In genomic region chr5:113119291-113119690, GRCm38 (mm10) we compare ENCODE assay signal across 14 mouse cellular contexts. TPM values are rescaled to one million over a fixed set of nuclear protein-coding genes. Genes with fewer than 3 reads are reported as not detected.
A peak's percentile ranks its signal among the peaks of the same experiment; 100 is the strongest.
DNase-seq lines count a peak whose midpoint lies in the region; ATAC-seq and TF ChIP-seq lines count a peak whose summit lies in the region.
"Had no signal": no experiment of that assay in that cellular context is flagged by ENCODE, and none has a peak within 500 bp of the region (broad histone marks: within the 10 kb centered on the region; RNA-seq: fewer than 3 reads in every experiment).

No protein-coding gene starts in this region.

- no peak overlapping the region for H3K9ac ChIP-seq in heart, embryonic 15.5 days
- no peak overlapping the region for H3K9ac ChIP-seq in midbrain, embryonic 15.5 days
- no peak overlapping the region; the same call in 1 of the 2 replicates for H3K9ac ChIP-seq in intestine, embryonic 16.5 days (ENCODE audit: low read depth, low read length)
- H3K9ac ChIP-seq: neural tube, embryonic 12.5 days had no signal

- no peaks in the 10 kb centered on the region for H3K9me3 ChIP-seq in heart, embryonic 15.5 days (replicated peaks)
- no peaks in the 10 kb centered on the region for H3K9me3 ChIP-seq in midbrain, embryonic 10.5 days (replicated peaks)
- H3K9me3 ChIP-seq in midbrain, embryonic 15.5 days, result no peaks in the 10 kb centered on the region
- no peaks in the 10 kb centered on the region for H3K9me3 ChIP-seq in intestine, embryonic 16.5 days (ENCODE audit: control insufficient read depth, low read length)
- H3K9me3 ChIP-seq: hindbrain, embryonic 13.5 days; neural tube, embryonic 12.5 days had no signal

- no peak overlapping the region for H3K4me3 ChIP-seq in heart, embryonic 15.5 days
- no peak overlapping the region for H3K4me3 ChIP-seq in midbrain, embryonic 10.5 days
- no peak overlapping the region for H3K4me3 ChIP-seq in midbrain, embryonic 15.5 days
- H3K4me3 ChIP-seq in intestine, embryonic 16.5 days (ENCODE audit: low read length), result no peak overlapping the region
- H3K4me3 ChIP-seq in olfactory bulb, adult 2 months (ENCODE audit: insufficient read depth, low read depth, low read length), result no peak overlapping the region
- H3K4me3 ChIP-seq: hindbrain, embryonic 13.5 days; neural tube, embryonic 12.5 days had no signal

- intact Hi-C loops in heart, postnatal 25 days (cut with DNase I), result no loop called here

- no peak for TF ChIP-seq POLR2A in olfactory bulb, adult 2 months (IDR thresholded peaks at IDR 0.05; ENCODE audit: insufficient read depth, low read depth, low read length)

- TF ChIP-seq CTCF in olfactory bulb, adult 2 months (IDR thresholded peaks at IDR 0.05; ENCODE audit: insufficient read depth, low read depth, low read length), result no peak

- no peak overlapping the region for H3K4me2 ChIP-seq in heart, embryonic 15.5 days
- no peak overlapping the region for H3K4me2 ChIP-seq in midbrain, embryonic 15.5 days
- H3K4me2 ChIP-seq in intestine, embryonic 16.5 days (ENCODE audit: low read depth, low read length), result no peak overlapping the region
- H3K4me2 ChIP-seq: hindbrain, embryonic 13.5 days; neural tube, embryonic 12.5 days had no signal

- WGBS in heart, embryonic 15.5 days, result 55% methylated on average over 9 of the region's 9 CpGs
- WGBS in midbrain, embryonic 10.5 days, result 84% methylated on average over 9 of the region's 9 CpGs
- 83% methylated on average over 9 of the region's 9 CpGs for WGBS in midbrain, embryonic 15.5 days
- WGBS in intestine, embryonic 16.5 days, result 71% methylated on average over 9 of the region's 9 CpGs
- WGBS in olfactory bulb, adult 2 months, result 80% methylated on average over 9 of the region's 9 CpGs

- H3K36me3 ChIP-seq in heart, embryonic 15.5 days, result no peaks in the 10 kb centered on the region
- H3K36me3 ChIP-seq in midbrain, embryonic 10.5 days, result no peaks in the 10 kb centered on the region
- H3K36me3 ChIP-seq in midbrain, embryonic 15.5 days (replicated peaks), result no peaks in the 10 kb centered on the region
- no peaks in the 10 kb centered on the region for H3K36me3 ChIP-seq in intestine, embryonic 16.5 days (ENCODE audit: control insufficient read depth, insufficient read depth, low read length)
- H3K36me3 ChIP-seq: hindbrain, embryonic 13.5 days; neural tube, embryonic 12.5 days had no signal

- peaks cover 90% of the 10 kb centered on the region for H3K4me1 ChIP-seq in heart, embryonic 15.5 days (replicated peaks)
- H3K4me1 ChIP-seq in midbrain, embryonic 10.5 days, result peaks cover 48% of the 10 kb centered on the region
- H3K4me1 ChIP-seq in midbrain, embryonic 15.5 days, result peaks cover 29% of the 10 kb centered on the region
- peaks cover 47% of the 10 kb centered on the region for H3K4me1 ChIP-seq in intestine, embryonic 16.5 days (ENCODE audit: control insufficient read depth, insufficient read depth, low read length)
- peaks cover 77% of the 10 kb centered on the region for H3K4me1 ChIP-seq in olfactory bulb, adult 2 months (ENCODE audit: control insufficient read depth, insufficient read depth, low read length)

- H3K27me3 ChIP-seq in heart, embryonic 15.5 days, result no peaks in the 10 kb centered on the region
- H3K27me3 ChIP-seq in midbrain, embryonic 10.5 days (ENCODE audit: low read depth, poor library complexity, severe bottlenecking), result no peaks in the 10 kb centered on the region
- H3K27me3 ChIP-seq in midbrain, embryonic 15.5 days (replicated peaks), result no peaks in the 10 kb centered on the region
- no peaks in the 10 kb centered on the region for H3K27me3 ChIP-seq in intestine, embryonic 16.5 days (replicated peaks; ENCODE audit: control insufficient read depth, insufficient read depth, low read length)
- H3K27me3 ChIP-seq: hindbrain, embryonic 13.5 days; neural tube, embryonic 12.5 days had no signal

- no peak for DNase-seq in heart, postnatal 25 days (ENCODE audit: low spot score)
- DNase-seq in midbrain, embryonic 10.5 days (ENCODE audit: low spot score), result no peak
- DNase-seq in thymus, postnatal 10 days (ENCODE audit: low spot score in 2 of 2), result no peak
- DNase-seq in lung, postnatal 25 days (ENCODE audit: low spot score), result no peak
- DNase-seq: cerebellum, adult 11-12 months; kidney, postnatal 14 days had no signal

- H3K27ac ChIP-seq in heart, embryonic 15.5 days, result peak overlapping the region; percentile 26; the same call in 1 of the 2 replicates
- H3K27ac ChIP-seq in midbrain, embryonic 10.5 days (replicated peaks), result 0 out of 2 replicates have a peak overlapping the region, but pooled peaks have one; percentile 3
- H3K27ac ChIP-seq in midbrain, embryonic 15.5 days, result no peak overlapping the region
- H3K27ac ChIP-seq in intestine, embryonic 16.5 days (ENCODE audit: low read length), result peak overlapping the region; percentile 81
- peak overlapping the region; percentile 12; the same call in 1 of the 2 replicates for H3K27ac ChIP-seq in olfactory bulb, adult 2 months (ENCODE audit: insufficient read depth, low read depth, low read length)
- H3K27ac ChIP-seq: neural tube, embryonic 12.5 days had no signal

- ATAC-seq in heart, embryonic 15.5 days (replicated peaks; ENCODE audit: insufficient number of reproducible peaks, insufficient read depth, low FRiP score, low read depth), result no peak
- no peak for ATAC-seq in midbrain, embryonic 15.5 days (replicated peaks)
- no peak for ATAC-seq in intestine, embryonic 16.5 days

RNA-seq across cellular contexts. Expression of gene Crybb3, which starts 37.9 kb away (rescaled TPM):
- polyA plus RNA-seq in heart, embryonic 15.5 days (2015; fragmentation: Nextera tagmentation; extraction: Ambion mirVana), result 0.83 and 1.5 TPM in 2 replicates
- total RNA-seq in heart, postnatal 25 days (2021), result 1 to 10 TPM; 1.3 to 2.0 TPM
- 0.40 and 2.0 TPM in 2 replicates for polyA plus RNA-seq in midbrain, embryonic 10.5 days (2016; fragmentation: Nextera tagmentation; extraction: Ambion mirVana)
- polyA plus RNA-seq in midbrain, embryonic 15.5 days (2015; fragmentation: Nextera tagmentation; extraction: Ambion mirVana), result 1.1 and 1.6 TPM in 2 replicates
- 0.35 and 0.56 TPM in 2 replicates for polyA plus RNA-seq in intestine, embryonic 16.5 days (2015; fragmentation: Nextera tagmentation; extraction: Ambion mirVana)
- not detected in 2 replicates for polyA plus RNA-seq in olfactory bulb, adult 2 months (2012; ENCODE audit: insufficient read depth, insufficient read length, low replicate concordance, missing spikeins)

RNA-seq across cellular contexts. Expression of gene Crybb2, which starts 49.4 kb away (rescaled TPM):
- polyA plus RNA-seq in heart, embryonic 15.5 days (2015; fragmentation: Nextera tagmentation; extraction: Ambion mirVana), result not detected in 2 replicates
- total RNA-seq in heart, postnatal 25 days (2021), result not detected
- polyA plus RNA-seq in midbrain, embryonic 10.5 days (2016; fragmentation: Nextera tagmentation; extraction: Ambion mirVana), result not detected in 2 replicates
- not detected in 2 replicates for polyA plus RNA-seq in midbrain, embryonic 15.5 days (2015; fragmentation: Nextera tagmentation; extraction: Ambion mirVana)
- not detected in 2 replicates for polyA plus RNA-seq in intestine, embryonic 16.5 days (2015; fragmentation: Nextera tagmentation; extraction: Ambion mirVana)
- polyA plus RNA-seq in olfactory bulb, adult 2 months (2012; ENCODE audit: insufficient read depth, insufficient read length, low replicate concordance, missing spikeins), result not detected in 2 replicates
- total RNA-seq: adrenal gland, postnatal 14 days; left cerebral cortex, postnatal 10 days had no signal
- polyA plus RNA-seq: hindbrain, embryonic 13.5 days; neural tube, embryonic 12.5 days had no signal
